Mouse (Mus musculus) neutrophil, adult 59 days (primary cell): Measurements from ENCODE around the gene Chil1. TPM values are rescaled to one million over a fixed set of nuclear protein-coding genes. Genes with fewer than 3 reads are reported as not detected.

Source experiments
- total RNA-seq, 2 experiments: library from RNA; stranded (reverse); gene quantifications; 1 replicate in 1 of 2; 2 replicates in 1 of 2; pipeline ENCODE4 v1.2.4; 2023

The Chil1 gene
- total RNA-seq: 100 to 1,000 TPM; 575 to 604 TPM

DNA sequence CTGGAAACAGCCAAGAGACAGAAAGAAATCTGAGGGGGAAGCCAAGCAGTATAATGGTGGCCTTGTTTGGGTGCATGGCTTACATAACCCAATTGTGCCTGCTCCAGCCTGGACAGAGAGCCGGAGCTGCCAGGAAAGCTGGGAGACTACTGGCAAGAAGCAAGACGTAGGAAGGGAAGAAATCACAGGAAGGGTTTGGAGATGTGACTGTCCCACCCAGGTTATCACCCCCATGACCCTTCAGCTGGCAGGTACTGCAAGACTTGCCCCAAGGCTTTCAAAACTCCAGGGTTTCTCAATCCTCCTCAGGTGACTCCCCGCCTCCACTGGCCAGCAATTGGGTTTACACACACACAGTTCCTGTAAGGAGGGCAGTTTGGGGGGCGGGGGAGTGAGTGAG, at the start of gene Chil1:
Gene Chil1 (plus strand): TSS at position 152 of the 400 bp plus-strand sequence.

DNA sequence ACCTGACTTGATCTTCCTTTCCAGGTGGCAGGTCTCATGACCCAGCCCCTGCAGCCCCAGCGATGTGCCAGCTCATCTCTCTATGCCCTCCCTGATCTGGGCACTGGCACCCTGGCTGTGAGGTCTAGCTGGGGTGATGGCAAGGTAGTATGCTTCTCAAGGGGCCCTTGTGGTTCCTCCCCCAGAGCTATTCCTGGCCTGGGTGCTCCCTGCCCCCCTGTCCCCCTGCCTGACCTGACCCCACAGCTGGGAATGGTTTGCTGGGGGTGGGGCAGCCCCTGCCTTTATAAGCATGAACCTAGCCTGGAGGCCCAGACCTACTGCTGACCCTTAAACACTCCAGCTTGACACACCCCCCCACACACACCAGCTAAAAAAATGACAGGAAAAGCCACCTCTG, 11.2 kb downstream of the Chil1 start, which contains the start of gene Mybph:
Gene Mybph (plus strand): TSS at position 323 of the 400 bp plus-strand sequence.

DNA sequence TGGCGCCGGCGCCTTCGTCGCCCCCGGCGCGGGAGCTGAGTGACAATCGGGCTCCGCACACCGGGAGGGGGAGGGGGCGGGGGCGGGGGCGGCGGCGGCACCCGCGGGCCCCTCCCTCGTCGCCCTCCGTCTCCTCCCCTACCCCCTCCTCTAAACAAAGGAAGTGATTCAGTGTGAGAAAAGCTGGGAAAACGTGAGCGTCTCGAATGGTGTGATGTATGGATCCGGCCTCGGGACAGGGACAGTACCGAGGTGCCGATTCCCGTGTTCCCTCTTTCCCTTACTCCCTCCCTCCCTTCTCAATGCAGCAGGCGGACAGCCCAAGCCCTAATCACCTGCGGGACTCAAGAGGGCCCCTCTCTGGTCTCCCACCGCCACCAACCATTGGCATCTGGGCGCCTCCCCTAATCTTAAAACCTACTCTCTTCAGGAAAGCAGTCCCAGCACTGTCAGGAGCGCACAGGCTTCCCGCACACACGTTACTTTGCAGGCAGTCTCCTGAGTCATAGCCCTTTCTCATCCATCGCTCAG, 53.5 kb downstream of the Chil1 start, which contains the start of gene Adora1:
Gene Adora1 (minus strand): TSS at position 41 of the 531 bp plus-strand sequence.

Other genes starting within 250 kb of the Chil1 start
- not detected for gene Fmod, start 144.9 kb upstream of the Chil1 start, total RNA-seq
- gene Btg2, start 103.1 kb upstream of the Chil1 start, total RNA-seq: 100 to 1,000 TPM; 549 to 568 TPM
- 10 to 100 TPM; 22.3 to 34.2 TPM for gene Chit1, start 70.9 kb upstream of the Chil1 start, total RNA-seq
- gene Mybph, start 11.3 kb downstream of the Chil1 start, total RNA-seq: under 1 TPM; 0.53 to 0.78 TPM
- gene Adora1, start 53.3 kb downstream of the Chil1 start, total RNA-seq: not detected
- gene Myog, start 107.8 kb downstream of the Chil1 start, total RNA-seq: not detected
- gene Ppfia4, start 150.8 kb downstream of the Chil1 start, total RNA-seq: 10 to 100 TPM in 1 of 2 experiments, 1 to 10 TPM in 1; 9.5 to 18.4 TPM
- 10 to 100 TPM; 49.7 to 60.6 TPM for gene Tmem183a, start 179.8 kb downstream of the Chil1 start, total RNA-seq
- gene 4933406M09Rik, start 203.8 kb downstream of the Chil1 start, total RNA-seq: not detected
- 10 to 100 TPM; 56.2 to 59.4 TPM for gene Cyb5r1, start 223.4 kb downstream of the Chil1 start, total RNA-seq
- 100 to 1,000 TPM; 316 to 330 TPM for gene Adipor1, start 233.2 kb downstream of the Chil1 start, total RNA-seq